Mouse (Mus musculus): ENCODE measurements around the gene Kbtbd3. TPM values are rescaled to one million over a fixed set of nuclear protein-coding genes. Genes with fewer than 3 reads are reported as not detected.

The Kbtbd3 gene
- 10.2 TPM for polyA plus RNA-seq (2017; shearing (Covaris generic))

GRCm38 (mm10) chr9:4309351-4310085, at the start of gene Kbtbd3, which contains the start of gene Aasdhppt:
TSS of gene Kbtbd3 (plus strand) at chr9:4309833.
TSS of gene Aasdhppt (minus strand) at chr9:4309471.

GRCm38 (mm10) chr9:4375828-4376639, 66.4 kb downstream of the Kbtbd3 start, which contains the start of gene Msantd4:
TSS of gene Msantd4 (plus strand) at chr9:4376562.

Other genes with a start within 250 kb of the Kbtbd3 start
- 31.5 TPM for gene Aasdhppt, start 362 bp upstream of the Kbtbd3 start, polyA plus RNA-seq (2017; shearing (Covaris generic))
- 26.9 TPM for gene Msantd4, start 66.7 kb downstream of the Kbtbd3 start, polyA plus RNA-seq (2017; shearing (Covaris generic))